23 mouse cellular contexts compared by ENCODE assay signal in genomic region chr9:21830936-21831335, GRCm38 (mm10). TPM values are rescaled to one million over a fixed set of nuclear protein-coding genes. Genes with fewer than 3 reads are reported as not detected.
DNase-seq lines count a peak whose midpoint lies in the region; ATAC-seq and TF ChIP-seq lines count a peak whose summit lies in the region.
"Had no signal": no experiment of that assay in that cellular context is flagged by ENCODE, and none has a peak within 500 bp of the region (broad histone marks: within the 10 kb centered on the region; RNA-seq: fewer than 3 reads in every experiment).

No protein-coding gene starts in this region.

- no peak overlapping the region for H3K4me3 ChIP-seq in kidney, embryonic 14.5 days (ENCODE audit: low read length)
- H3K4me3 ChIP-seq in liver, embryonic 14.5 days (ENCODE audit: insufficient read depth in 1 of 2, low read depth in 2 of 2, low read length in 2 of 2): no peak overlapping the region
- no peak overlapping the region for H3K4me3 ChIP-seq in heart, embryonic 11.5 days (ENCODE audit: low read depth, low read length)
- H3K4me3 ChIP-seq in midbrain, embryonic 15.5 days: no peak overlapping the region
- H3K4me3 ChIP-seq: embryonic facial prominence, embryonic 15.5 days; forebrain, embryonic 10.5 days; heart, embryonic 10.5 days; limb, embryonic 15.5 days; midbrain, embryonic 12.5 days had no signal

- no peaks in the 10 kb centered on the region for H3K9me3 ChIP-seq in kidney, embryonic 14.5 days (ENCODE audit: control insufficient read depth, low read length)
- no peaks in the 10 kb centered on the region for H3K9me3 ChIP-seq in liver, embryonic 14.5 days (ENCODE audit: control insufficient read depth, low read length)
- H3K9me3 ChIP-seq in heart, embryonic 11.5 days (replicated peaks; ENCODE audit: control insufficient read depth, low read length): no peaks in the 10 kb centered on the region
- no peaks in the 10 kb centered on the region for H3K9me3 ChIP-seq in midbrain, embryonic 15.5 days
- H3K9me3 ChIP-seq: embryonic facial prominence, embryonic 15.5 days; forebrain, embryonic 10.5 days; heart, embryonic 10.5 days; limb, embryonic 15.5 days; midbrain, embryonic 12.5 days had no signal

- WGBS in kidney, embryonic 14.5 days: 81% methylated on average over 11 of the region's 11 CpGs
- WGBS in liver, embryonic 14.5 days (ENCODE audit: insufficient replicate concordance): 72% methylated on average over 11 of the region's 11 CpGs
- WGBS in heart, embryonic 11.5 days (ENCODE audit: insufficient replicate concordance): 86% methylated on average over 11 of the region's 11 CpGs
- 84% methylated on average over 11 of the region's 11 CpGs for WGBS in midbrain, embryonic 15.5 days

- peak; percentile 39 for TF ChIP-seq CTCF in liver, embryonic 14.5 days (IDR thresholded peaks at IDR 0.05; ENCODE audit: low read depth)

- H3K36me3 ChIP-seq in kidney, embryonic 14.5 days (ENCODE audit: control insufficient read depth, insufficient read depth, low read length): peaks cover 55% of the 10 kb centered on the region
- H3K36me3 ChIP-seq in liver, embryonic 14.5 days (replicated peaks; ENCODE audit: control insufficient read depth, insufficient read depth, low read depth): no peaks in the 10 kb centered on the region
- peaks cover 14% of the 10 kb centered on the region for H3K36me3 ChIP-seq in heart, embryonic 11.5 days (ENCODE audit: control insufficient read depth, insufficient read depth, low read length)
- no peaks in the 10 kb centered on the region for H3K36me3 ChIP-seq in midbrain, embryonic 15.5 days (replicated peaks)

- H3K27ac ChIP-seq in kidney, embryonic 14.5 days (ENCODE audit: low read depth, low read length): no peak overlapping the region
- H3K27ac ChIP-seq in liver, embryonic 14.5 days: no peak overlapping the region
- H3K27ac ChIP-seq in heart, embryonic 11.5 days (ENCODE audit: low read depth, low read length): no peak overlapping the region
- H3K27ac ChIP-seq in midbrain, embryonic 15.5 days: no peak overlapping the region
- H3K27ac ChIP-seq: embryonic facial prominence, embryonic 15.5 days; forebrain, embryonic 10.5 days; heart, embryonic 10.5 days; limb, embryonic 15.5 days; macrophage; midbrain, embryonic 12.5 days had no signal

- peak; percentile 80 for DNase-seq in kidney, adult 11 months
- DNase-seq in adrenal gland, postnatal 25 days: peak; percentile 47
- peak; percentile 76 for DNase-seq in kidney, postnatal 10 days
- peak in 1 of 3 experiments; percentile 7 for DNase-seq in liver, embryonic 14.5 days (ENCODE audit: low read depth in 3 of 3, low spot score in 3 of 3)
- DNase-seq in right cerebral cortex, postnatal 4 days: no peak
- DNase-seq: embryo, embryonic 11 days; gastrocnemius, postnatal 10 days; heart, postnatal 36 days; right cerebral cortex, postnatal 25 days had no signal

- no peak overlapping the region for H3K4me2 ChIP-seq in kidney, embryonic 14.5 days (replicated peaks; ENCODE audit: low read depth, low read length)
- H3K4me2 ChIP-seq in liver, embryonic 14.5 days (ENCODE audit: low read depth): no peak overlapping the region
- no peak overlapping the region for H3K4me2 ChIP-seq in heart, embryonic 11.5 days
- H3K4me2 ChIP-seq in midbrain, embryonic 15.5 days: no peak overlapping the region
- H3K4me2 ChIP-seq: embryonic facial prominence, embryonic 15.5 days; limb, embryonic 15.5 days; midbrain, embryonic 12.5 days had no signal

- ATAC-seq in kidney, embryonic 14.5 days (ENCODE audit: low FRiP score, low TSS enrichment): no peak
- 0 out of 2 replicates have a peak, but pooled peaks have one; percentile 20 for ATAC-seq in liver, embryonic 14.5 days (ENCODE audit: insufficient read depth)
- ATAC-seq in heart, embryonic 11.5 days (replicated peaks; ENCODE audit: insufficient number of reproducible peaks, low FRiP score, low TSS enrichment): no peak
- no peak for ATAC-seq in midbrain, embryonic 15.5 days (replicated peaks)
- ATAC-seq: hindbrain, embryonic 16.5 days; intestine, postnatal 0 days had no signal

- TF ChIP-seq EP300 in liver, embryonic 14.5 days (IDR thresholded peaks at IDR 0.05; ENCODE audit: low read depth): no peak

- no peaks in the 10 kb centered on the region for H3K27me3 ChIP-seq in kidney, embryonic 14.5 days (ENCODE audit: control insufficient read depth, insufficient read depth, low read length)
- H3K27me3 ChIP-seq in liver, embryonic 14.5 days (ENCODE audit: control insufficient read depth, insufficient read depth, low read length): no peaks in the 10 kb centered on the region
- no peaks in the 10 kb centered on the region for H3K27me3 ChIP-seq in heart, embryonic 11.5 days (ENCODE audit: control insufficient read depth, insufficient read depth, low read length)
- no peaks in the 10 kb centered on the region for H3K27me3 ChIP-seq in midbrain, embryonic 15.5 days (replicated peaks)
- H3K27me3 ChIP-seq: embryonic facial prominence, embryonic 15.5 days; limb, embryonic 15.5 days; midbrain, embryonic 12.5 days had no signal

- no peak overlapping the region for H3K9ac ChIP-seq in kidney, embryonic 14.5 days (ENCODE audit: low read depth, low read length)
- H3K9ac ChIP-seq in liver, embryonic 14.5 days (replicated peaks): no peak overlapping the region
- H3K9ac ChIP-seq in heart, embryonic 11.5 days (ENCODE audit: low read depth, low read length): no peak overlapping the region
- no peak overlapping the region for H3K9ac ChIP-seq in midbrain, embryonic 15.5 days
- H3K9ac ChIP-seq: embryonic facial prominence, embryonic 15.5 days; limb, embryonic 15.5 days; midbrain, embryonic 12.5 days had no signal

- no peaks in the 10 kb centered on the region for H3K4me1 ChIP-seq in kidney, embryonic 14.5 days (ENCODE audit: control insufficient read depth, insufficient read depth, low read length)
- peaks cover 0 to 7% of the 10 kb centered on the region in 2 experiments; a peak in 2 of 4 replicates for H3K4me1 ChIP-seq in liver, embryonic 14.5 days (replicated peaks; ENCODE audit: control insufficient read depth in 2 of 2, insufficient read depth in 2 of 2, low read length in 1 of 2)
- H3K4me1 ChIP-seq in heart, embryonic 11.5 days (ENCODE audit: control insufficient read depth, insufficient read depth, low read length): no peaks in the 10 kb centered on the region
- H3K4me1 ChIP-seq in midbrain, embryonic 15.5 days: no peaks in the 10 kb centered on the region
- H3K4me1 ChIP-seq: embryonic facial prominence, embryonic 15.5 days; forebrain, embryonic 10.5 days; heart, embryonic 10.5 days; limb, embryonic 15.5 days; midbrain, embryonic 12.5 days had no signal

RNA-seq across cellular contexts. Expression of gene Angptl8, which starts 4.4 kb away (rescaled TPM):
- polyA plus RNA-seq in kidney, embryonic 14.5 days (2014; fragmentation: Nextera tagmentation; extraction: Ambion mirVana): 2.6 and 3.4 TPM in 2 replicates
- 4.5 and 17.1 TPM in 2 replicates for total RNA-seq in adrenal gland, postnatal 25 days (2021)
- polyA plus RNA-seq in liver, embryonic 14.5 days (2012; rRNA removed): 20.4 and 26.8 TPM in 2 replicates
- 19.6 and 20.3 TPM in 2 replicates for polyA plus RNA-seq in liver, embryonic 14.5 days (2014; fragmentation: Nextera tagmentation; extraction: Ambion mirVana)
- polyA plus RNA-seq in heart, embryonic 11.5 days (2014; fragmentation: Nextera tagmentation; extraction: Ambion mirVana): 1.1 and 1.9 TPM in 2 replicates
- polyA plus RNA-seq in midbrain, embryonic 15.5 days (2015; fragmentation: Nextera tagmentation; extraction: Ambion mirVana): 0.61 and 0.74 TPM in 2 replicates
- total RNA-seq: heart, postnatal 36 days; layer of hippocampus, postnatal 10 days; left cerebral cortex, postnatal 14 days; MEL had no signal
- polyA plus RNA-seq: macrophage had no signal

RNA-seq across cellular contexts. Expression of gene Dock6, which starts 21.5 kb away (rescaled TPM):
- 31.9 and 39.7 TPM in 2 replicates for polyA plus RNA-seq in kidney, embryonic 14.5 days (2014; fragmentation: Nextera tagmentation; extraction: Ambion mirVana)
- total RNA-seq in adrenal gland, postnatal 25 days (2021): 45.6 and 46.0 TPM in 2 replicates
- polyA plus RNA-seq in liver, embryonic 14.5 days (2012; rRNA removed): 6.7 and 9.0 TPM in 2 replicates
- 2.1 and 3.4 TPM in 2 replicates for polyA plus RNA-seq in liver, embryonic 14.5 days (2014; fragmentation: Nextera tagmentation; extraction: Ambion mirVana)
- 43.9 and 50.1 TPM in 2 replicates for polyA plus RNA-seq in heart, embryonic 11.5 days (2014; fragmentation: Nextera tagmentation; extraction: Ambion mirVana)
- 19.2 and 20.4 TPM in 2 replicates for polyA plus RNA-seq in midbrain, embryonic 15.5 days (2015; fragmentation: Nextera tagmentation; extraction: Ambion mirVana)

RNA-seq across cellular contexts. Expression of gene Kank2, which starts 32.4 kb away (rescaled TPM):
- 9.4 and 14.3 TPM in 2 replicates for polyA plus RNA-seq in kidney, embryonic 14.5 days (2014; fragmentation: Nextera tagmentation; extraction: Ambion mirVana)
- 37.3 and 46.2 TPM in 2 replicates for total RNA-seq in adrenal gland, postnatal 25 days (2021)
- 3.9 and 4.2 TPM in 2 replicates for polyA plus RNA-seq in liver, embryonic 14.5 days (2012; rRNA removed)
- polyA plus RNA-seq in liver, embryonic 14.5 days (2014; fragmentation: Nextera tagmentation; extraction: Ambion mirVana): 1.2 and 1.4 TPM in 2 replicates
- 8.9 and 9.0 TPM in 2 replicates for polyA plus RNA-seq in heart, embryonic 11.5 days (2014; fragmentation: Nextera tagmentation; extraction: Ambion mirVana)
- 5.8 TPM in 2 replicates for polyA plus RNA-seq in midbrain, embryonic 15.5 days (2015; fragmentation: Nextera tagmentation; extraction: Ambion mirVana)
